Comparison of ENCODE assay signal across 7 mouse cellular contexts in the genomic region with DNA sequence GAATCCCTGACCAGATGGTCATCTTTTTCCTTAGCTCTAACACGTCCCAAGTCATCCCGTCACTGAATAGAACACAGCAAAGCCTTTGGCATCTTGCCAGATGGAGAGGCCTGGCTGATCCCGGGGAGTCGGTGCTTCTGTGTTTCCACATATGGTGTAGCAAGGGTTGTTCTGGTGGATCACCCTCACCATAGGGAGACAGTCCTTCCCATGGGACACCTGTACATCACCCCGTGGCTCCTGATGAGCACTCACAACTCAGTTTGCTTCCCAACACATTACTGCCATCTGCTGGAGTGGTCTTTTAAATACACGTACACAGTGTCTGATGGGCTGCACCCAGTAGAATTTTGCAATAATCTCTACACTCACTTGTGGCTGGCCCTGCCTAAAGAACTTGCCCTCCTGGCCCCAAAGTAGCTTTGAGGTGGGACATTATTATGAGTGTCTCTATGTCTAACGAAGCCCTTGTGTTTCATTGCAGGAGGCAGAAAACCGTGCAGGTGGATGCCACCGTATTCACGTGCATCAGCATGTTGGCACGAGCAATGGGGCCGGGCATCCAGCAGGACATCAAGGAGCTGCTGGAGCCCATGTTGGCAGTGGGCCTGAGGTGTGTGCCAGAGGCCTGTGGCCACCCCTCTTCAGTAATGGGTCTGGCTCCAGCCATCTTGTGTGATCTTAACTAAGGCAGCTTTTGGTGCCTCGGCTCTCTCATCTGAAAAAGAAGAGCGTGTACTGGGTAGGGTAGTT. TPM values are rescaled to one million over a fixed set of nuclear protein-coding genes. Genes with fewer than 3 reads are reported as not detected.
DNase-seq lines count a peak whose midpoint lies in the region; ATAC-seq and TF ChIP-seq lines count a peak whose summit lies in the region.

No protein-coding gene starts in this region.

- 88% methylated on average over 14 of the region's 14 CpGs for WGBS in midbrain, embryonic 11.5 days
- WGBS in midbrain, embryonic 10.5 days, result 89% methylated on average over 14 of the region's 14 CpGs
- 68% methylated on average over 14 of the region's 14 CpGs for WGBS in intestine, postnatal 0 days

- H3K4me1 ChIP-seq in midbrain, embryonic 11.5 days (ENCODE audit: control insufficient read depth, insufficient read depth, low read length), result no peaks in the 10 kb centered on the region
- peaks cover 12% of the 10 kb centered on the region; the same call in 1 of the 2 replicates for H3K4me1 ChIP-seq in midbrain, embryonic 10.5 days
- no peaks in the 10 kb centered on the region for H3K4me1 ChIP-seq in intestine, postnatal 0 days (replicated peaks; ENCODE audit: control insufficient read depth, insufficient read depth, low read length)

- no peaks in the 10 kb centered on the region for H3K27me3 ChIP-seq in midbrain, embryonic 11.5 days (ENCODE audit: control insufficient read depth, insufficient read depth, low read length)
- H3K27me3 ChIP-seq in midbrain, embryonic 10.5 days (ENCODE audit: low read depth, poor library complexity, severe bottlenecking), result no peaks in the 10 kb centered on the region
- H3K27me3 ChIP-seq in intestine, postnatal 0 days (replicated peaks; ENCODE audit: control insufficient read depth, insufficient read depth, low read length), result no peaks in the 10 kb centered on the region

- H3K36me3 ChIP-seq in midbrain, embryonic 11.5 days (ENCODE audit: control insufficient read depth, insufficient read depth, low read length), result peaks cover 35% of the 10 kb centered on the region
- H3K36me3 ChIP-seq in midbrain, embryonic 10.5 days, result peaks cover 100% of the 10 kb centered on the region
- H3K36me3 ChIP-seq in intestine, postnatal 0 days (ENCODE audit: control insufficient read depth, insufficient read depth), result peaks cover 88% of the 10 kb centered on the region

- no peak overlapping the region for H3K27ac ChIP-seq in midbrain, embryonic 11.5 days (ENCODE audit: low read depth, low read length)
- no peak overlapping the region for H3K27ac ChIP-seq in midbrain, embryonic 10.5 days (replicated peaks)
- H3K27ac ChIP-seq in intestine, postnatal 0 days (ENCODE audit: low read depth, low read length), result no peak overlapping the region

- peak; percentile 67 for TF ChIP-seq CTCF in intestine, postnatal 0 days (IDR thresholded peaks at IDR 0.05; ENCODE audit: low read depth)

- no peak overlapping the region for H3K4me2 ChIP-seq in midbrain, embryonic 11.5 days
- no peak overlapping the region for H3K4me2 ChIP-seq in intestine, postnatal 0 days (replicated peaks; ENCODE audit: low read depth)

- no peaks in the 10 kb centered on the region for H3K9me3 ChIP-seq in midbrain, embryonic 11.5 days (ENCODE audit: control insufficient read depth, low read length)
- no peaks in the 10 kb centered on the region for H3K9me3 ChIP-seq in midbrain, embryonic 10.5 days (replicated peaks)
- H3K9me3 ChIP-seq in intestine, postnatal 0 days (ENCODE audit: control insufficient read depth), result no peaks in the 10 kb centered on the region

- no peak overlapping the region for H3K4me3 ChIP-seq in midbrain, embryonic 11.5 days (ENCODE audit: low read depth, low read length)
- no peak overlapping the region for H3K4me3 ChIP-seq in midbrain, embryonic 10.5 days
- no peak overlapping the region for H3K4me3 ChIP-seq in intestine, postnatal 0 days (ENCODE audit: low read depth, low read length)

- ATAC-seq in midbrain, embryonic 11.5 days (ENCODE audit: low FRiP score), result 0 out of 2 replicates have a peak, but pooled peaks have one; percentile 33
- ATAC-seq in intestine, postnatal 0 days, result no peak

- no peak for DNase-seq in midbrain, embryonic 11.5 days (ENCODE audit: low spot score, missing footprints)
- no peak for DNase-seq in midbrain, embryonic 10.5 days (ENCODE audit: low spot score)
- peak; percentile 58 for DNase-seq in ZHBTc4 (ENCODE audit: low read depth, low spot score)
- peak; percentile 67 to 77 for DNase-seq in cerebellum, postnatal 14 days
- peak; percentile 33 for DNase-seq in lung, postnatal 25 days (ENCODE audit: low spot score)
- no peak for DNase-seq in c-Kit-positive CD71-positive TER-119-positive erythroid progenitor cells, embryonic 14.5 days (ENCODE audit: low spot score)

- H3K9ac ChIP-seq in midbrain, embryonic 11.5 days (ENCODE audit: low read length), result no peak overlapping the region
- no peak overlapping the region for H3K9ac ChIP-seq in intestine, postnatal 0 days (ENCODE audit: low read depth, low read length)

RNA-seq across cellular contexts. Expression of a gene that starts 15.0 kb away (rescaled TPM):
- polyA plus RNA-seq in midbrain, embryonic 11.5 days (2014; fragmentation: Nextera tagmentation; extraction: Ambion mirVana), result 30.5 and 30.9 TPM in 2 replicates
- 20.8 and 25.6 TPM in 2 replicates for polyA plus RNA-seq in midbrain, embryonic 10.5 days (2016; fragmentation: Nextera tagmentation; extraction: Ambion mirVana)
- 12.7 and 14.3 TPM in 2 replicates for polyA plus RNA-seq in intestine, postnatal 0 days (2015; fragmentation: Nextera tagmentation; extraction: Ambion mirVana)

RNA-seq across cellular contexts. Expression of a gene that starts 18.8 kb away (rescaled TPM):
- polyA plus RNA-seq in midbrain, embryonic 11.5 days (2014; fragmentation: Nextera tagmentation; extraction: Ambion mirVana), result 15.5 and 15.8 TPM in 2 replicates
- 26.2 and 28.3 TPM in 2 replicates for polyA plus RNA-seq in midbrain, embryonic 10.5 days (2016; fragmentation: Nextera tagmentation; extraction: Ambion mirVana)
- polyA plus RNA-seq in intestine, postnatal 0 days (2015; fragmentation: Nextera tagmentation; extraction: Ambion mirVana), result 9.4 and 9.9 TPM in 2 replicates

RNA-seq across cellular contexts. Expression of a gene that starts 36.9 kb away (rescaled TPM):
- polyA plus RNA-seq in midbrain, embryonic 11.5 days (2014; fragmentation: Nextera tagmentation; extraction: Ambion mirVana), result 0.14 and 0.22 TPM in 2 replicates
- polyA plus RNA-seq in midbrain, embryonic 10.5 days (2016; fragmentation: Nextera tagmentation; extraction: Ambion mirVana), result 0.16 and 0.21 TPM in 2 replicates
- polyA plus RNA-seq in intestine, postnatal 0 days (2015; fragmentation: Nextera tagmentation; extraction: Ambion mirVana), result 0.44 and 0.59 TPM in 2 replicates

Comparison
In these comparisons a context has a peak if more than half of its experiments do, and no peak if none do; other contexts are left out.
1. DNase-seq: peak in ZHBTc4 (single experiment), cerebellum, postnatal 14 days (2 of 2) and lung, postnatal 25 days (single experiment); none in midbrain, embryonic 11.5 days (single experiment), midbrain, embryonic 10.5 days (single experiment) and c-Kit-positive CD71-positive TER-119-positive erythroid progenitor cells, embryonic 14.5 days (single experiment).